Mouse (Mus musculus) hindbrain, postnatal 0 days (tissue): ENCODE results near the gene Abhd6. TPM values are rescaled to one million over a fixed set of nuclear protein-coding genes. Genes with fewer than 3 reads are reported as not detected.
A peak's percentile ranks its signal among the peaks of the same experiment; 100 is the strongest.

ENCODE experiments used
- ATAC-seq: fragments of 200-750 bp; cut with Nextera tagmentation; 2 replicates; pipeline ENCODE4 v1.8.0; 2017; ENCODE audit warnings: mild to moderate bottlenecking, moderate TSS enrichment, moderate library complexity
- DNase-seq: peaks from one replicate; pipeline ENCODE4 v3.0.0-alpha.2; 2015; ENCODE audit warnings: low spot score
- H3K27ac ChIP-seq: fragments of 300-500 bp; sonication (generic); 2 replicates; pipeline ENCODE4 v1.5.1; 2014; ENCODE audit warnings: mild to moderate bottlenecking
- H3K27me3 ChIP-seq: fragments of 300-500 bp; sonication (generic); 2 replicates; pipeline ENCODE4 v1.6.1; 2014; ENCODE audit warnings: low read length, mixed read lengths; ENCODE audit not compliant: insufficient read depth
- H3K36me3 ChIP-seq: fragments of 300-500 bp; sonication (generic); 2 replicates; pipeline ENCODE4 v1.6.1; 2014; ENCODE audit warnings: low read length, mixed read lengths; ENCODE audit not compliant: insufficient read depth
- H3K4me1 ChIP-seq: fragments of 300-500 bp; sonication (generic); 2 replicates; pipeline ENCODE4 v1.6.1; 2014; ENCODE audit warnings: antibody characterized with exemption, low read length, mixed read lengths; ENCODE audit not compliant: insufficient read depth
- H3K4me2 ChIP-seq: fragments of 300-500 bp; sonication (generic); 2 replicates; pipeline ENCODE4 v1.6.1; 2014; ENCODE audit warnings: low read depth, mild to moderate bottlenecking, low read length, moderate library complexity, mixed read lengths
- H3K4me3 ChIP-seq: fragments of 300-500 bp; sonication (generic); 2 replicates; pipeline ENCODE4 v1.5.1; 2014; ENCODE audit warnings: low read length
- H3K9ac ChIP-seq: fragments of 300-500 bp; sonication (generic); replicated peaks from 2 replicates; pipeline ENCODE4 v1.6.1; 2014; ENCODE audit warnings: mild to moderate bottlenecking, low read length, moderate library complexity, mixed read lengths
- H3K9me3 ChIP-seq: fragments of 300-500 bp; sonication (generic); 2 replicates; pipeline ENCODE4 v1.6.1; 2016; ENCODE audit warnings: low read length, mixed read lengths
- CTCF ChIP-seq: IDR thresholded peaks from 2 replicates; pipeline ENCODE4 v1.5.1; 2016; ENCODE audit warnings: antibody characterized with exemption, control low read depth, low read depth
- WGBS: fragments of 180-500 bp; shearing (Covaris S2); extraction: QIAGEN DNeasy Blood & Tissue Kit; methylation state at CpG from one replicate; pipeline ENCODE4 v1.1.7; 2014; 5-methylcytosine and 5-hydroxymethylcytosine counted together
- polyA plus RNA-seq: library from polyadenylated mRNA; unstranded; fragments of >200 nt; fragmentation: Nextera tagmentation; extraction: Ambion mirVana; gene quantifications from 2 replicates; pipeline ENCODE4 v1.2.1, GENCODE M21; 2015
- total RNA-seq: library from RNA; depleted of rRNA; stranded (reverse); fragments of >200 nt; gene quantifications from 2 replicates; pipeline ENCODE4 v1.2.3, GENCODE M21; 2014; rRNA removed

Abhd6 gene
- 14.8 and 15.8 TPM in 2 replicates for total RNA-seq
- 33.5 and 36.5 TPM in 2 replicates for polyA plus RNA-seq

DNA sequence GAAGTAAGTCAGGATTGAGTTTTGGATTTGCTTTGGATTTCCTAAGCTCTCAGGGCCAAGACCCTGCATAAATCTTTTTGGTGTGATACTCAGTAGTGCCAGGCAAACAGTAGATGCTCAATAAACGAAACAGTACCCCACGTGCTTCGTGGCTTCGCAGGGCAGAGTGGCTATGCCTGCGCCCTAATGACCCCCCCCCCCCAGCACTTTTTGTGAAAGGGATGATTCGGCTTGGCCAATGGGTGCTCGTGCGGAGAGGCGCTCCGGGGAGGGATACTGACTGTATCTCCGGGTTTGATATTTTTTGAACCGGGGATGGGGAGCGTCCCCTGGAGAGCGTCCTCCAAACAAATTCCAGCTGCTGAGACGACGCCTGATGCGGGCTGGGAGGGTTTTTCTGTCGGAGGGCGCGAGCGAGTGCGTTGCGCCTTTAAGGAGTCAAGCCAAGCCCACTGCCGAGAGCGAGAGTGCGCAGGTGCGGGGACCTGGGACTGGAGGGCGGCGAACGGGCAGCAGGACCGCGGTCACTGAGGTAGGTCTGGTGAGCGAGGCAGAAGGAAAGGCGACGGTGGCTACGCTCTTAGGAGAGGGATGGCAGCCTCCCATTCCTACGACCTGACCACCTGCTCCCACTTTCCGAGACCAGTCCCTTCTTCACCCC lies at the start of gene Abhd6:
Abhd6 (plus strand) TSS at position 471 of the 661 bp plus-strand sequence.
- 2% methylated on average over 36 of the region's 38 CpGs for WGBS
- H3K9me3 ChIP-seq, result no peaks in the 10 kb centered on the region
- peak within 1 kb of the TSS; percentile 63 for H3K4me3 ChIP-seq
- H3K36me3 ChIP-seq, result no peaks in the 10 kb centered on the region
- ATAC-seq, result peak; percentile 92
- H3K4me1 ChIP-seq, result 0 out of 2 replicates have a peak, but pooled peaks cover 3% of the 10 kb centered on the region
- peak within 1 kb of the TSS; percentile 52 for H3K9ac ChIP-seq
- peak within 1 kb of the TSS; percentile 69 for H3K4me2 ChIP-seq
- peak within 1 kb of the TSS; percentile 74 for H3K27ac ChIP-seq
- 0 out of 2 replicates have a peak, but pooled peaks have one; percentile 5 for TF ChIP-seq CTCF
- peak; percentile 93 for DNase-seq
- H3K27me3 ChIP-seq, result peaks cover 8% of the 10 kb centered on the region; the same call in 1 of the 2 replicates

DNA sequence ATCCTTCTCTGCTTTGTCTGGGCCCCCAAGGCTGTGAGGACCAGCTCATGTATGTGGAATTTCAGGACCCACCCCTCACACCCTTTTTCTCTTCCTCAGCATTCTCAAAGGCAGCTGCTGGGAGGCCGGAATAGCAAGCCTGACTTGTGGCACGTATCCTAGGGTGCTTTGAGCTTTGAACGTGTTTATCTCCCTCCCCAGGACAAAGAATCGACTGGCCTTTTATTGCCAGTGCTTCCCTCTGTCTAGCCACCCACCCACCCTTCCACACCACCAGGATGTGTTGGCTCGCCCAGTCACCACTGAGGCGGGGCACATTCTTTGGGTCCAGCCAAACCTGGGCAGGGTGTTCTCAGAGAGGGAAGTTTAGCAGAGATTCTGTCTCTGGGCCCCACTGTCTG lies 48.6 kb upstream of the Abhd6 start:
- Histone ChIP-seq H3K27me3 (no peaks in the 10 kb centered on the region), H3K4me1 (no peaks in the 10 kb centered on the region), H3K27ac (no peak overlapping the region), H3K9ac (no peak overlapping the region), H3K4me2 (no peak overlapping the region), H3K4me3 (no peak overlapping the region), H3K9me3 (no peaks in the 10 kb centered on the region), H3K36me3 (peaks cover 13% of the 10 kb centered on the region; the same call in 1 of the 2 replicates)
- ATAC-seq (no peak), DNase-seq (no peak)
- TF ChIP-seq CTCF, result no peak
- WGBS, result 34% methylated on average over 6 of the region's 6 CpGs

DNA sequence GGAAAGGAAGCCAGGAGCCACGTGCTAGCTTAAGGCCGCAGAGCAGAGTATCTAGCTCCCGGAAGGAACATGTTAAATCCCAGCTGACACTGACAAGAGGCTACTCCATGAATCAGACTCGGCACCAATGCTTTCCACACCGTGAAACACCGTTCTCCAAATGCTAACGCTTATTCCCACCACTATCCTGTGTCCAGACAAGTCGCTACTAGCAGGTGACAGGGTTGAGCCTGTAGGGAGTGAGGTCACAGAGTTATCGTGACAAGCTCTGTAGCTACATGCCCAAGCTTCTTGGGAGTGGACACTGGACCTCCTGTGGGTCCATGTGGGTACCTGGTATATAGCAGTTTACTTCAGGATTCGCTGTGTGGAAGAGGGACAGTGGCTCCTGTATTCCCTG lies 46.3 kb upstream of the Abhd6 start:
- 80% methylated on average over 10 of the region's 10 CpGs for WGBS

DNA sequence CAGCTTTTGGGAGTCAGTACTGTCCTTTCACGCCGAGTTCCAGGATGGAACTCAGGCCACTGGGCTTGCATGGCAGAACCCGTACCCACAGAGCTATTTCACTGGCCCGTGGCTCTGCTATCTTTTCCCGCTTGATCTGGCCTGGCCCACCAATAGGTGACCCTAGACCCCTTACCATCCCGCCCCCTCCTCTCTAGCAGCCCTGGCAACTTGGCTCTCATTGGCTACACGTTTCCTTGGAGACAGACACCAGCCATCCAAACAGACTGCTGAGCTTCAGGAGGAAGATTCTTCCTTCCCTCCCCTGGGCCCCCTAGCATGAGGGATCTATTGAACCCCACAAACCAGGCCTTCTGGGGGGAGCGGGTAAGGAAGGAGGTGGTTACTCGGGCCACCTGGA lies 45.7 kb upstream of the Abhd6 start, which contains the start of gene Gm45521:
Gm45521 (plus strand) TSS at position 240 of the 400 bp plus-strand sequence.
- Histone ChIP-seq H3K27ac (no peak within 1 kb of the TSS), H3K27me3 (no peaks in the 10 kb centered on the region), H3K36me3 (no peaks in the 10 kb centered on the region), H3K9ac (no peak within 1 kb of the TSS), H3K4me3 (no peak within 1 kb of the TSS), H3K4me2 (no peak within 1 kb of the TSS), H3K9me3 (no peaks in the 10 kb centered on the region), H3K4me1 (no peaks in the 10 kb centered on the region)
- 43% methylated on average over 9 of the region's 9 CpGs for WGBS
- DNase-seq (peak; percentile 40), ATAC-seq (peak; percentile 49)
- TF ChIP-seq CTCF, result no peak

More for the DNA sequence above, 46.3 kb upstream of the Abhd6 start:
- H3K9me3 ChIP-seq, result no peaks in the 10 kb centered on the region
- no peak for TF ChIP-seq CTCF
- H3K4me2 ChIP-seq, result no peak overlapping the region
- H3K9ac ChIP-seq, result no peak overlapping the region
- DNase-seq (no peak), ATAC-seq (no peak)
- H3K27ac ChIP-seq, result no peak overlapping the region
- no peak overlapping the region for H3K4me3 ChIP-seq
- no peaks in the 10 kb centered on the region for H3K27me3 ChIP-seq
- H3K4me1 ChIP-seq, result no peaks in the 10 kb centered on the region
- no peaks in the 10 kb centered on the region for H3K36me3 ChIP-seq

DNA sequence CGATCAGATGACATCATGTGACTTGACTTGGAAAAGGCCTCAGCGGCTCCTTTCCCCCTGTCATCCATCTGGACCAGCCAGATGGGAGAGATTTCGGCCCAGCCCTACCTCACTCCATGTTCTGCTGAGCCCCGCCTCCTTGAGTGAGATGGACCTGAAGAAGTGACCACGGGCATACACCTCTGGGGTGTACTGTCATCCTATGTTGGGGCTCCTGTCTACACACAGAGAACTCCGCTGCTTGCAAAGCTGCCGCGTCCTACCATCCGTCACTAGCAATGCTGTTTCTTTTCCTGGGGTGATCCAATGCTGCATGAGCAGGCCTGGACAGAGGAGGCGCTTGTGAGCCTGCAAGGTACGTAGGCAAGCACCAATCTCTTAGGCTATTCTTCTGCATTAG lies 42.1 kb upstream of the Abhd6 start:
- no peaks in the 10 kb centered on the region for H3K4me1 ChIP-seq
- H3K9ac ChIP-seq, result no peak overlapping the region
- H3K4me3 ChIP-seq, result no peak overlapping the region
- no peak overlapping the region for H3K27ac ChIP-seq
- no peak overlapping the region for H3K4me2 ChIP-seq
- ATAC-seq (peak; percentile 74), DNase-seq (peak; percentile 65)
- no peaks in the 10 kb centered on the region for H3K27me3 ChIP-seq
- WGBS, result 54% methylated on average over 11 of the region's 11 CpGs
- H3K9me3 ChIP-seq, result no peaks in the 10 kb centered on the region
- H3K36me3 ChIP-seq, result no peaks in the 10 kb centered on the region
- peak; percentile 71 for TF ChIP-seq CTCF

DNA sequence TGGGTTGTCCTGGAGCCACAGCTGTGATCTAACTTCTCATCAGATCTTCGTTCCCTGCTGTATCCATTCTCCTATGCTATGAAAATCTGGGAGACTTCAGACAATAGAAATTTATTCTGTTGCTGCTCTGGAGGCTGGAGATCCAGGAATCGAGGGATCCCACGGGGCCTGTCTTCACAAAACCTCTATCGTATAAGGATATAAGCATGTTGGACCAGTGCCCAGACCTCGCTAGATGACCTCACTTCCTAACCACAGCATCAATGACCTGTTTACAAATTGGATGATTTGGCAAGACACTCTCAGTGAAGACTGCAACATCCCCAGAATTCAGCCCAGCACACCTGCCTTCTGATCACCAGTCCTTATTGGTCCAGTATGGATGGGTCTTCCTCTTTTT lies 41.0 kb upstream of the Abhd6 start:
- no peak for ATAC-seq
- Histone ChIP-seq H3K4me3 (no peak overlapping the region), H3K36me3 (no peaks in the 10 kb centered on the region), H3K27ac (no peak overlapping the region), H3K4me2 (no peak overlapping the region), H3K9ac (no peak overlapping the region), H3K27me3 (no peaks in the 10 kb centered on the region), H3K9me3 (no peaks in the 10 kb centered on the region), H3K4me1 (no peaks in the 10 kb centered on the region)
- WGBS, result 50% methylated on average over 5 of the region's 5 CpGs
- peak; percentile 35 for DNase-seq
- no peak for TF ChIP-seq CTCF

DNA sequence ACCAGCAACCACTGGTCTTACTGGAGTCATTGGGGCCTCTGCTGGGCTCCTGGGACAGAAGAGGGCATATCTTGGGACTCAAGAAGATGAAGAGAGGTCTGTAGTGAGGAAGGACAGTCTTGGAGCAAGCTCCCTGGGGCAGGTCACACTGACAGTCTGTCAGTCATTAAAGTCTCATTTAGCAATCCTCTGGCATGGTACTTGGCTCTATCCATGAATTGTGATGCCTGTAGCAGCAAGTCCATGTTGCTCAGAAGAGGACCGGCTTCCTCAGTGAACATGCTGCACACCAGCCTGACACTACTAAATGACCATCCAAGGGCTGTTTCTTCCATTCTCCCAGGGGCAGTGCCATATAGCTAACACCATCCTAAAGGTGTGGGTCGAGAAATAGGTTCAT lies 40.1 kb upstream of the Abhd6 start:
- ATAC-seq (no peak), DNase-seq (no peak)
- Histone ChIP-seq H3K27me3 (no peaks in the 10 kb centered on the region), H3K9ac (no peak overlapping the region), H3K27ac (no peak overlapping the region), H3K4me3 (no peak overlapping the region), H3K36me3 (no peaks in the 10 kb centered on the region), H3K9me3 (no peaks in the 10 kb centered on the region), H3K4me2 (no peak overlapping the region), H3K4me1 (no peaks in the 10 kb centered on the region)
- TF ChIP-seq CTCF, result no peak
- WGBS, result 85% methylated on average over 2 of the region's 2 CpGs
